Mouse (Mus musculus): ENCODE data around the gene Cd79b. TPM values are rescaled to one million over a fixed set of nuclear protein-coding genes. Genes with fewer than 3 reads are reported as not detected.

Gene Cd79b
- polyA plus RNA-seq, 1 experiment: 0.03 TPM

DNA sequence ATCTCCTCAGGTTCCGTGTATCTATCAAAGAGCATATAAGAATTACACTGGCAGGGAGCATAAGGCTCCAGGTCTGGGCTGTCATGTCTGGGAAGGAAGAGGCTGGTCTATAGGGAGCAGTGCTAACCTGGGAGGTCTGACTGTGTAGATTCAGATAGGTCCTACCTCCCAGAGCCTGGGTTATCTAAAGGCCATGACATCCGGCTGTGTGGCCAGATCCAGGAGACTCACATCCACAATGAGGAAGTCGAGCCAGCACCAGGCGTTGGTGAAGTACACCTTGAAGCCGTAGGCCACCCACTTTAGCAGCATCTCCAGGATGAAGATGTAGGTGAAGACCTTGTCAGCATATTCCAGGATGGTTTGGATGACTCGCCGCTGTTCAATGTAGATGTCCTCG lies 11.9 kb upstream of the Cd79b start:
- TF ChIP-seq TAL1 (IDR thresholded peaks at IDR 0.05; ENCODE audit: low read length) (no peak), GATA1 (IDR thresholded peaks at IDR 0.05; ENCODE audit: low read length) (no peak)
- no peaks in the 10 kb centered on the region for H3K9me3 ChIP-seq (ENCODE audit: control insufficient read depth, low read length)
- H3K4me3 ChIP-seq (replicated peaks): no peak overlapping the region
- peaks cover 3% of the 10 kb centered on the region; the same call in 1 of the 2 replicates for H3K4me1 ChIP-seq (ENCODE audit: control insufficient read depth)
- H3K27me3 ChIP-seq (ENCODE audit: control insufficient read depth): no peaks in the 10 kb centered on the region
- H3K36me3 ChIP-seq (ENCODE audit: control insufficient read depth): no peaks in the 10 kb centered on the region

DNA sequence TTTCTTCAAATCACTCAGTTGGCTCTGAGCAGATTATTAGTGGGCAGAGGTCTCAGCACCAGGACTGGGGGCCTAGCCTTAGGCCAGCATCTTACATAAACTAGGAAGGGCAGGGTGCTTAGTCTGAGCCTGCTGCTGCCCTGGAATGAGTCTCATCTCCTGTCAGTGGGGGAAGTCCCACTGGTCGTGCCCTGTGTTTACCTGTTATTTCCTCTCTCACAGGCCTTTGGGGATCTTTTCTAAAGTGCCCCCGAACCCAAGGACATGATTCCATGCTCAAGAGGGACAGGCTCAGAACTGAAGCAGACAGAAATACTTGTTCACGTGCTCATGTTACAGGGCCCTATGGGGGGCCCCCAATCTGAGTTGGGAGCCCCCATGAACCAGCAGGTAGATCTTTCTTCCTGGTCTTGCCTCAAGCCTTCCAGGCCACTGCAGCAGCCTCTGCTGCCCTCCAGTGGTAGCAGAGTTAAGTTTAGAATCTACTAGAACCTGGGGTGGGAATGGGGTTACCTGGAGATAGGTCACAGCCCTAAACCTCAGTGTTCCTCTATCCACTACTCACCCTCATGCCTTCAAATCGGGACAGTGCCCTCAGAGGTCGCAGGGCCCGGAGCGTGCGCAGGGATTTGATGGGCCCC lies 11.1 kb upstream of the Cd79b start:
- Histone ChIP-seq H3K9me3 (ENCODE audit: control insufficient read depth, low read length) (no peaks in the 10 kb centered on the region), H3K27me3 (ENCODE audit: control insufficient read depth) (no peaks in the 10 kb centered on the region), H3K4me3 (replicated peaks) (no peak overlapping the region), H3K36me3 (ENCODE audit: control insufficient read depth) (no peaks in the 10 kb centered on the region), H3K4me1 (ENCODE audit: control insufficient read depth) (peaks cover 3% of the 10 kb centered on the region; the same call in 1 of the 2 replicates)
- no peak for TF ChIP-seq TAL1 (IDR thresholded peaks at IDR 0.05; ENCODE audit: low read length)
- no peak for TF ChIP-seq GATA1 (IDR thresholded peaks at IDR 0.05; ENCODE audit: low read length)

DNA sequence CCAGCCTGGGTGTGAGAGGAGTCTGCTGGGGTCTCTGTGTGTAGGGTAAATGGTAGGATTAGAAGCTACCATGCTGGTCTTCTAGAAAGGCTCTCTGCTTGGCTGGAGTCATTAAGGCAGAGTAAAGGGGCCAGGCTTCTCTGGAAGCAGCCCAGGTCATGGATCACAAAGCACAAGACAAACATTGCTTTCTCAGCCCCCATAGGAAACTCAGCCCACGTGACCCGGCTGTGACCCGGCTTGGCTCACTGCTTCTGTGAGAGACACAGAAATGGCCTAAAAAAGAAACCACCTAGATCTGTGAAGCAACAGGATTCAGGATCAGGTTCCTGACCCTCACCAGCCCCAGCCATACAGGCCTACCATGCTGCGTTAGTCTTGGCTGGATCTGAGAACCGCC lies 10.3 kb upstream of the Cd79b start:
- Histone ChIP-seq H3K27me3 (ENCODE audit: control insufficient read depth) (no peaks in the 10 kb centered on the region), H3K9me3 (ENCODE audit: control insufficient read depth, low read length) (no peaks in the 10 kb centered on the region), H3K4me1 (ENCODE audit: control insufficient read depth) (peaks cover 3% of the 10 kb centered on the region; the same call in 1 of the 2 replicates), H3K4me3 (replicated peaks) (no peak overlapping the region), H3K36me3 (ENCODE audit: control insufficient read depth) (no peaks in the 10 kb centered on the region)
- TF ChIP-seq TAL1 (IDR thresholded peaks at IDR 0.05; ENCODE audit: low read length): no peak
- no peak for TF ChIP-seq GATA1 (IDR thresholded peaks at IDR 0.05; ENCODE audit: low read length)

DNA sequence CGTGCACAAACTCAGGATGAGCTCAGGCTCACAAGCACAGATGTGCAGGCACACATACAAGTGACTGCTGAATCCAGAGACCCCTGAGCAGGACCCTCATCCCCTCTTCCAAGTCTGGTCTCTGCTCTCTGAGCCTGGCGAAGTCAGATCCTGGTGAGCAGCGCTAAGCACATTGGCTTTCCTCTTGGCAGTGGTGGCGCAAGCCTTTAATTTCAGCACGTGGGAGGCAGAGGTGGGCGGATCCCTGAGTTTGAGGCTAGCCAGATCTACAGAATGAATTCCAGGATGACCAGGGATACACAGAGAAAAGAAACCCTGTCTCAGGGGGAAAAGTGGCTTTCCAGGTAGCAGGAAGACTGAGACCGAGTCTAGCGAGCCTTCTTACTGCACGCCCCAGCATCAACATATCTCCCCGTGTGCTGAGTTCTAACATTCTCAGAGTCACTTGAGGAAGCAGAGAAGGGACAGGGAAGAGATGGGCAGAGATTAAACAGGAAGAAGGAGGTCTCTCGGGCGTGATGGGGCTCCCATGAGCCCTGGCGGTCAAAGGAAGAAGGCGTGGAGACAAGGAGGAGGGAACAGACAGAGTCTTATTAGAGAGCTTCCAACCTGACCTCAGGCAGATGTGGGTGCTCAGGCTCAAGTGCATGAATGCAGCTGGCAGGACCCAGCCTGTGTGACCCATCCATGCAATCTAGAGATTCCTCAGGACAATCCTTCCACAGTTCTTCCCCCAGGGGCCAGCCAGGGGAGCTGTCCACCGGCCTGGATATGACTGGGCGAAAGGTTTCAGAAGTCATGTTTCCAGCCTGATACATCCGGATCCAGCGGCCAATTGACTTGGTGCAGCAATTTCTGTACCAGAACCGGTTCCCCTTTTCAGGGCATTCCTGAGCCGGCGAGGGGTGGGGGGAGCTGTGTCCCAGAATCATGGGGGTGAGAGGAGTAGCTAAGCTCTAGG lies 4.1 kb upstream of the Cd79b start:
- Histone ChIP-seq H3K4me1 (ENCODE audit: control insufficient read depth) (no peaks in the 10 kb centered on the region), H3K36me3 (ENCODE audit: control insufficient read depth) (no peaks in the 10 kb centered on the region), H3K4me3 (replicated peaks) (no peak overlapping the region), H3K9me3 (ENCODE audit: control insufficient read depth, low read length) (no peaks in the 10 kb centered on the region), H3K27me3 (ENCODE audit: control insufficient read depth) (no peaks in the 10 kb centered on the region)
- TF ChIP-seq GATA1 (IDR thresholded peaks at IDR 0.05; ENCODE audit: low read length) (no peak), TAL1 (IDR thresholded peaks at IDR 0.05; ENCODE audit: low read length) (no peak)

DNA sequence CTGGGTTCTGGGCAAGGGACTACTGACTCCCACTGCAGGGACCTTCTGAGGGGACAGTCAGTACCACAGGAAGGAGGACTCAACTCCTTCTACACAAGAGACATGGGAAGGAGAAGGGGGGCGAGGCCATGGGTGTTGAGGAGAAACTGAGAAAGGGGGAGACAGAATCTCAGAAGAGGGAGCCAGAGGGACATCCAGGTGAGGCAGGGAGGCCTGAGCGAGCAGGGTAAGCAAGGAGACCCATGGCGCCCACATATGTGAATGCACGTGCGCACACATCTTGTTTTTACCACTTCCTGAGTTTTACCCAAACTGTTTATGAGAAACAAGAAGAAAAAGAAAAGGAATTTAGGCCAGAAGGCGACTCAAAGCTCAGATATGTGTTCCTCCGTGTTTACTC lies 3.2 kb upstream of the Cd79b start:
- no peaks in the 10 kb centered on the region for H3K27me3 ChIP-seq (ENCODE audit: control insufficient read depth)
- H3K4me1 ChIP-seq (ENCODE audit: control insufficient read depth): no peaks in the 10 kb centered on the region
- TF ChIP-seq GATA1 (IDR thresholded peaks at IDR 0.05; ENCODE audit: low read length): no peak
- no peak for TF ChIP-seq TAL1 (IDR thresholded peaks at IDR 0.05; ENCODE audit: low read length)

DNA sequence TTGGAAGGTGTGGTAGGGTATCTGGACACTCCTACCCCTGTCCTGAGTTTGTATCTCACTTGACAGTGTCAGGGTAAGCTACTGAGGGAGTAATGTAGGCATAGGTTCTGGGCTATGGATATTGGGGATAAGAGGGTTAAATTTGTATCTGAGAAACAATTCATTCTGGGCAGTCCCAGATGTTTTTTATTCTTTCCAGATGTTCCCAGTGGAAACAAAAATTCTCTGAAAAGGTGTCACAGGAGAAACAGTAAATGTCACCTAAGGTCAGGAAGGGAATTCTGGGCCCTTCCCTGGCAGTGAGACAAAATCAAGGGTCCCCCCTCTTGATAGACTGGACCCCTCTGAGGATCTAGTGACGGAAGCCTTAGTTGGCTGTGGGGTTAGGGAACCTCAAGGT lies 1.9 kb upstream of the Cd79b start:
- no peaks in the 10 kb centered on the region for H3K27me3 ChIP-seq (ENCODE audit: control insufficient read depth)
- H3K9me3 ChIP-seq (ENCODE audit: control insufficient read depth, low read length): no peaks in the 10 kb centered on the region
- no peak overlapping the region for H3K4me3 ChIP-seq (replicated peaks)
- no peaks in the 10 kb centered on the region for H3K4me1 ChIP-seq (ENCODE audit: control insufficient read depth)
- no peak for TF ChIP-seq GATA1 (IDR thresholded peaks at IDR 0.05; ENCODE audit: low read length)
- no peak for TF ChIP-seq TAL1 (IDR thresholded peaks at IDR 0.05; ENCODE audit: low read length)
- no peaks in the 10 kb centered on the region for H3K36me3 ChIP-seq (ENCODE audit: control insufficient read depth)

More for the DNA sequence above, 3.2 kb upstream of the Cd79b start:
- H3K36me3 ChIP-seq (ENCODE audit: control insufficient read depth): no peaks in the 10 kb centered on the region
- no peak overlapping the region for H3K4me3 ChIP-seq (replicated peaks)
- no peaks in the 10 kb centered on the region for H3K9me3 ChIP-seq (ENCODE audit: control insufficient read depth, low read length)

DNA sequence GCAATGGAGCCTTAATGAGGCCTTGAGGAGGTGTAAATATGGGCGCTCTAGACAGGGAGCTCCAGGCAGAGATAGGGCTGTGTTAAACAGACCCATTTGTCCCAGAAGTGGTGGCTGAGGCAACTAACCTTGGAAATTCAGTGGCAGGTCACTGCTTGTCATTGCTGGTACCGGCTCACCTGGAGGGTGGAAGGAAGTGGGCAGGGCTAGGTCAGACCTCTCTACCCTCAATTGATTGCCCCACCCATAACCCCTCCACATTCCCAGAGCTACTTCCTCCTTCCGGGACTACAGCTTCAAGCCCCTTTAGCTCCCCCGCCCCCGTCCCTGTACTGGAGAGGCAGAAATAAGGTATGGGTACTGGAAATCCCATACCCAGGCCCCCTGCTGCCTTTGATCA lies 1.0 kb downstream of the Cd79b start:
- Histone ChIP-seq H3K36me3 (ENCODE audit: control insufficient read depth) (no peaks in the 10 kb centered on the region), H3K27me3 (ENCODE audit: control insufficient read depth) (no peaks in the 10 kb centered on the region), H3K4me1 (ENCODE audit: control insufficient read depth) (no peaks in the 10 kb centered on the region), H3K9me3 (ENCODE audit: control insufficient read depth, low read length) (no peaks in the 10 kb centered on the region), H3K4me3 (replicated peaks) (no peak overlapping the region)
- no peak for TF ChIP-seq GATA1 (IDR thresholded peaks at IDR 0.05; ENCODE audit: low read length)
- no peak for TF ChIP-seq TAL1 (IDR thresholded peaks at IDR 0.05; ENCODE audit: low read length)

DNA sequence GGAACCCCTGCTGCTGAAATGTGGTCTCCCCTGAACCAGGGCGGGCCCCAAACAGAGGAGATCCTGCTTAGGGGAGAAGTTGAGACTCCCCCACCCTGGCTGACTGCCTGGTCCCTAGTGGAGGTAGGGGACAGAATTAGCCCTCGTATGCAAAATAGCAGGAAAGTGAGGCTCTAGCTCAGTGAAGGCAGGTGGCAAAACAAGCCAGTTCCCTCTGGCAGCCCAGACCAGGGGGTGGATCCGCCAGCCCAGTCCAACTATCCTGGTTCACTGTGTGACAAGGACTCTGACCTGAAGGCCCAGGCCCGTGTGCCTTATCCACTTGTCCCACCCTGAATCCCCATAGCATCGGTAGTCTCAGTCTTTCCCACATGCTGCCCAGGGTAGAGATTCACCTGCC lies 4.4 kb downstream of the Cd79b start:
- H3K4me3 ChIP-seq (replicated peaks): no peak overlapping the region
- no peaks in the 10 kb centered on the region for H3K36me3 ChIP-seq (ENCODE audit: control insufficient read depth)
- no peak for TF ChIP-seq TAL1 (IDR thresholded peaks at IDR 0.05; ENCODE audit: low read length)
- TF ChIP-seq GATA1 (IDR thresholded peaks at IDR 0.05; ENCODE audit: low read length): no peak
- H3K27me3 ChIP-seq (ENCODE audit: control insufficient read depth): no peaks in the 10 kb centered on the region
- no peaks in the 10 kb centered on the region for H3K4me1 ChIP-seq (ENCODE audit: control insufficient read depth)
- H3K9me3 ChIP-seq (ENCODE audit: control insufficient read depth, low read length): no peaks in the 10 kb centered on the region

DNA sequence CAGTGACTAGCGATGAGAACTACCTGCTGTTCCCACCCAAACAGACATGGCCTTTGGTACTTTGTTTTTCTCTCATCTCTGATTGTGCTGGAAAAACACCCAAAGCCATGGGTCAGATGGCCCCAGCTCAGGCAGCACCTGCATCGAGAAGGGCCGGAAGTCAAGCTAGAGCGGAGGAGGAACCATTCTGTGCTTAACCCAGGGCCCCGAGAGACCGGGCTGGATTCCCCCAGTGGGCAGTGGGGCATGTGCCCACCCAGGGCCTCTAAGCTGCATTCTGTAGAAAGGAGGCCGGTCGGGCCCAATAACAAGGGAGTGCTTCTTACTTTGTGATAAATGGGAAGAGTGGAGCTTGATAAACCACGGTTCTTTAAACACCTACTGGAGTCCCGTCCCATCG lies 6.4 kb downstream of the Cd79b start:
- Histone ChIP-seq H3K27me3 (ENCODE audit: control insufficient read depth) (no peaks in the 10 kb centered on the region), H3K36me3 (ENCODE audit: control insufficient read depth) (no peaks in the 10 kb centered on the region), H3K9me3 (ENCODE audit: control insufficient read depth, low read length) (no peaks in the 10 kb centered on the region), H3K4me3 (replicated peaks) (no peak overlapping the region), H3K4me1 (ENCODE audit: control insufficient read depth) (no peaks in the 10 kb centered on the region)
- TF ChIP-seq GATA1 (IDR thresholded peaks at IDR 0.05; ENCODE audit: low read length) (no peak), TAL1 (IDR thresholded peaks at IDR 0.05; ENCODE audit: low read length) (no peak)

Data from erythroblast, embryonic 14.5 days (primary cell).